Mouse (Mus musculus): ENCODE measurements around the gene Pno1. TPM values are rescaled to one million over a fixed set of nuclear protein-coding genes. Genes with fewer than 3 reads are reported as not detected.

Pno1 gene
- polyA plus RNA-seq, 1 experiment: 1.7 TPM

GRCm38 (mm10) chr11:17200936-17201335 lies 10.4 kb downstream of the Pno1 start:
- Histone ChIP-seq H3K27me3 (ENCODE audit: control insufficient read depth, insufficient read depth, low read length) (no peaks in the 10 kb centered on the region), H3K4me1 (ENCODE audit: control insufficient read depth, insufficient read depth, insufficient read length) (no peaks in the 10 kb centered on the region), H3K36me3 (ENCODE audit: control insufficient read depth, insufficient read depth, low read length) (peaks cover 25% of the 10 kb centered on the region), H3K27ac (ENCODE audit: insufficient read depth, low read length) (no peak overlapping the region), H3K4me3 (ENCODE audit: extremely low read depth, insufficient read depth, insufficient read length) (no peak overlapping the region)
- no peak for DNase-seq (ENCODE audit: low read depth in 1 of 2, low spot score in 2 of 2)
- WGBS: 98% methylated on average over 4 of the region's 4 CpGs
- no peak for TF ChIP-seq POLR2A (IDR thresholded peaks at IDR 0.05; ENCODE audit: low read depth, low read length)
- no peak for TF ChIP-seq CTCF (IDR thresholded peaks at IDR 0.05; ENCODE audit: extremely low read depth, insufficient read depth, insufficient read length, insufficient replicate concordance)

GRCm38 (mm10) chr11:17199840-17200501 lies 11.4 kb downstream of the Pno1 start:
- Histone ChIP-seq H3K27me3 (ENCODE audit: control insufficient read depth, insufficient read depth, low read length) (no peaks in the 10 kb centered on the region), H3K4me1 (ENCODE audit: control insufficient read depth, insufficient read depth, insufficient read length) (no peaks in the 10 kb centered on the region), H3K36me3 (ENCODE audit: control insufficient read depth, insufficient read depth, low read length) (peaks cover 30% of the 10 kb centered on the region), H3K4me3 (ENCODE audit: extremely low read depth, insufficient read depth, insufficient read length) (no peak overlapping the region), H3K27ac (ENCODE audit: insufficient read depth, low read length) (no peak overlapping the region)
- no peak for DNase-seq (ENCODE audit: low read depth in 1 of 2, low spot score in 2 of 2)
- TF ChIP-seq POLR2A (IDR thresholded peaks at IDR 0.05; ENCODE audit: low read depth, low read length) (no peak), CTCF (IDR thresholded peaks at IDR 0.05; ENCODE audit: extremely low read depth, insufficient read depth, insufficient read length, insufficient replicate concordance) (no peak)
- WGBS: 94% methylated on average over 3 of the region's 3 CpGs

- DNase-seq (ENCODE audit: low read depth in 1 of 2, low spot score in 2 of 2): no peak
- no peak overlapping the region for H3K4me3 ChIP-seq (ENCODE audit: extremely low read depth, insufficient read depth, insufficient read length)
- no peaks in the 10 kb centered on the region for H3K4me1 ChIP-seq (ENCODE audit: control insufficient read depth, insufficient read depth, insufficient read length)
- TF ChIP-seq POLR2A (IDR thresholded peaks at IDR 0.05; ENCODE audit: low read depth, low read length): no peak
- TF ChIP-seq CTCF (IDR thresholded peaks at IDR 0.05; ENCODE audit: extremely low read depth, insufficient read depth, insufficient read length, insufficient replicate concordance): no peak
- H3K27me3 ChIP-seq (ENCODE audit: control insufficient read depth, insufficient read depth, low read length): no peaks in the 10 kb centered on the region
- H3K27ac ChIP-seq (ENCODE audit: insufficient read depth, low read length): no peak overlapping the region
- H3K36me3 ChIP-seq (ENCODE audit: control insufficient read depth, insufficient read depth, low read length): peaks cover 32% of the 10 kb centered on the region
- WGBS: 72% methylated on average over 5 of the region's 5 CpGs
Measured at GRCm38 (mm10) chr11:17199170-17199569, 12.2 kb downstream of the Pno1 start.

GRCm38 (mm10) chr11:17192151-17192844 lies 19.1 kb downstream of the Pno1 start:
- H3K4me3 ChIP-seq (ENCODE audit: extremely low read depth, insufficient read depth, insufficient read length): no peak overlapping the region
- H3K36me3 ChIP-seq (ENCODE audit: control insufficient read depth, insufficient read depth, low read length): peaks cover 16% of the 10 kb centered on the region
- TF ChIP-seq CTCF (IDR thresholded peaks at IDR 0.05; ENCODE audit: extremely low read depth, insufficient read depth, insufficient read length, insufficient replicate concordance): peak; percentile 38; the same call in 1 of the 2 replicates
- TF ChIP-seq POLR2A (IDR thresholded peaks at IDR 0.05; ENCODE audit: low read depth, low read length): no peak
- WGBS: 71% methylated on average over 9 of the region's 9 CpGs
- peak in 1 of 2 experiments; percentile 48 for DNase-seq (ENCODE audit: low read depth in 1 of 2, low spot score in 2 of 2)
- peaks cover 6% of the 10 kb centered on the region; the same call in 1 of the 2 replicates for H3K4me1 ChIP-seq (ENCODE audit: control insufficient read depth, insufficient read depth, insufficient read length)
- H3K27ac ChIP-seq (ENCODE audit: insufficient read depth, low read length): 0 out of 2 replicates have a peak overlapping the region, but pooled peaks have one; percentile 6
- H3K27me3 ChIP-seq (ENCODE audit: control insufficient read depth, insufficient read depth, low read length): no peaks in the 10 kb centered on the region

- H3K4me3 ChIP-seq (ENCODE audit: extremely low read depth, insufficient read depth, insufficient read length): no peak overlapping the region
- TF ChIP-seq CTCF (IDR thresholded peaks at IDR 0.05; ENCODE audit: extremely low read depth, insufficient read depth, insufficient read length, insufficient replicate concordance) (no peak), POLR2A (IDR thresholded peaks at IDR 0.05; ENCODE audit: low read depth, low read length) (no peak)
- 94% methylated on average over 3 of the region's 3 CpGs for WGBS
- H3K4me1 ChIP-seq (ENCODE audit: control insufficient read depth, insufficient read depth, insufficient read length): peaks cover 6% of the 10 kb centered on the region; the same call in 1 of the 2 replicates
- H3K36me3 ChIP-seq (ENCODE audit: control insufficient read depth, insufficient read depth, low read length): peaks cover 2% of the 10 kb centered on the region; the same call in 1 of the 2 replicates
- DNase-seq (ENCODE audit: low read depth in 1 of 2, low spot score in 2 of 2): no peak
- H3K27ac ChIP-seq (ENCODE audit: insufficient read depth, low read length): no peak overlapping the region
- H3K27me3 ChIP-seq (ENCODE audit: control insufficient read depth, insufficient read depth, low read length): no peaks in the 10 kb centered on the region
Measured at GRCm38 (mm10) chr11:17188786-17189185, 22.6 kb downstream of the Pno1 start.

- no peaks in the 10 kb centered on the region for H3K27me3 ChIP-seq (ENCODE audit: control insufficient read depth, insufficient read depth, low read length)
- no peak overlapping the region for H3K4me3 ChIP-seq (ENCODE audit: extremely low read depth, insufficient read depth, insufficient read length)
- H3K36me3 ChIP-seq (ENCODE audit: control insufficient read depth, insufficient read depth, low read length): peaks cover 2% of the 10 kb centered on the region; the same call in 1 of the 2 replicates
- WGBS: 95% methylated on average over 3 of the region's 3 CpGs
- TF ChIP-seq POLR2A (IDR thresholded peaks at IDR 0.05; ENCODE audit: low read depth, low read length) (no peak), CTCF (IDR thresholded peaks at IDR 0.05; ENCODE audit: extremely low read depth, insufficient read depth, insufficient read length, insufficient replicate concordance) (no peak)
- H3K27ac ChIP-seq (ENCODE audit: insufficient read depth, low read length): no peak overlapping the region
- H3K4me1 ChIP-seq (ENCODE audit: control insufficient read depth, insufficient read depth, insufficient read length): peaks cover 7% of the 10 kb centered on the region; the same call in 1 of the 2 replicates
- no peak for DNase-seq (ENCODE audit: low read depth in 1 of 2, low spot score in 2 of 2)
Measured at GRCm38 (mm10) chr11:17187649-17188048, 23.7 kb downstream of the Pno1 start.

Measured in spleen, adult 2 months (tissue).